Mouse (Mus musculus): ENCODE measurements around the gene Pros1.

Gene Pros1

DNA sequence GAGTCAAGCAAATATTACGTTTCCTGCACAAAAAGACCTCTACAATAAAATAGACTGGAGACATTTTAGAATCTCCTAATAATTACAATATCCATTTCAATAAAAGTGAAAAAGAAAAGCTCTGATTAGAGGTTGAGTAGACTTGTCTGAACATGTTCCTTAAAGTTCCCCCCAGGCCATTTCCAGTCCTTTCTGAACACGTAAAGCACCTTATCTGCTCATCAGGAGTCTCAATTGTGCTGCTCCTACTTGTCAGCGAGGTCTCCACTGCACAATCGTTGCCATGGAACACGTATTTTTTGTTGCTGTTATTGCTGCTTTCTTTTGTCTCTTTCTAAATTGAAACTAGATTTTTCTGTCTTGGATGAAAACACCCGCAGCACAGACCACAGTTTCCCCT is 7.3 kb downstream of the Pros1 start:
- no peak for DNase-seq

DNA sequence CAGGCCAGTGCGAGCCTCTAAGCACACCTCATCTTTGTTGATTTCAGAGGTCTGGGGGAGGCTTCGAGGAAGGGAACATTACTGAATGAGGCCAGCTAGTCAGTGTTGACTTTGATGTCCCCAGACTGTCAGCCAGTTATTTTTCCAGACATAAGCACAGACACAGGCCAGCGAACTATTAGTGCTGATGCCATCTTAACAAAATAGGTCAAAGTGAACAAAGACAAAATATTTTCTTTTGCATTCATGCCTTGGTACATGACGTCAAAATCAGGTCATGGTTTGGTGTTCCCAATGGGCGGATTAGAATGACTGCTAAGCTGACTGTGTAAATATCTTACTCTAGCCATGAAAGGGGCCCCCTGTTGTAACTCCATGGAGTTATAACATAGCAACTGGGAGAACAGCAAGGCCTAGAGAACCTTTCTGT is 18.6 kb downstream of the Pros1 start:
- DNase-seq: no peak

DNA sequence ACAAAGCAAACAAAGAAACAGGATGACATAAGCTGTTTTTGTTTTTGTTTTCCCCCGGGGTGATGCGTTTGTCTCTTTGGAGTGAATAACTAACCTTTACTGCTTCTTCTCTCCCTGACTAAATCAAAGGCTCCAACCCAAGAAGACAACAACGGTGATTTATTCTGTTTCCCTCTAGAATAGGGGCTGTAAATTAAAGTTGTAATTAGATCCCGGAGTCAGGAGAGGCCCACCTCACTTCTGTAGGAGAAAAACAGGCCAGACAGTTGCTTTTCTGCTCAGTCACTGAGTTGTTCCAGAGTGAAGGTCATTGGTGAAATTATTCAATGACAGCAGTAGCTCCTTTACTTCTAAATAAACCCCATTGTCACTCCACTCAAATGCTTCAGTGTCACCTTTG is 19.1 kb downstream of the Pros1 start:
- no peak for DNase-seq

DNA sequence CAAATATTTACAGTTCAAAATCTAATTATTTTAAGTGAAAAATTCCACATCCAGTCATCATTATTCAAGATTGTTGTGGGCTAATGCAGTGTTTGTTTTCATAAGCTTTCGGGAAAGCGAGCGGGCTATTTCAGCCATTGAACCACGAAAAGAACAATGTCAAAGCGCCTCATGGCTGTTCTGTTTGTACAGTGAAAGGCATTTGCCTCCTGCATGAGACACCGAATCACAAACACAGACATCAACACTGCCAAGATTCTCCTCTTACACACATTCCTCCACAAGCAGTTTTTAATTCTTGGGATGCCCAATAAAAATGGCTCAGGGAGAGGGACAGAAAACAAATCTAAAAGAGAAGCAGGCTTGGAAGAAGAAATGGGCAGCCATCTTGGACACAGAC is 20.0 kb downstream of the Pros1 start:
- no peak for DNase-seq

DNA sequence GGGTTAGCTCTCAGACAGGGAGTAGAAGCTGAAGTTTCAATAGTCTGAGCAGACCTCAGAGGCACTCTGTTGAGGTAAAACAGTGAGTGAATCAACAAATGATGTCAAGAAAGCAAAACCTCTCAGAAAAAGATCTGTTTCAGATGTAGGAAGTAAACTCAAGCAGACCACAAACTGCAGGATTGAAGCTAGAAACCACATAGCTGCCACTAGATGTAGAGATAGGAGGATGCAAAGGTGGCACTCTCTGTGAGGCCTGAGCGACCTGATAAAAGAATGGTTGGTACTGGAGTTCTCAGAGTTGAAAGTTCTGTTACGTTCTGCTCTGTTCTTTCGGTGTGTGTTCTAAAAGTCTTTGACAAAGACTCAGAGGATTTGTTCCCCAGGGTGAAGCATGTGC is 41.7 kb downstream of the Pros1 start:
- no peak for DNase-seq

DNA sequence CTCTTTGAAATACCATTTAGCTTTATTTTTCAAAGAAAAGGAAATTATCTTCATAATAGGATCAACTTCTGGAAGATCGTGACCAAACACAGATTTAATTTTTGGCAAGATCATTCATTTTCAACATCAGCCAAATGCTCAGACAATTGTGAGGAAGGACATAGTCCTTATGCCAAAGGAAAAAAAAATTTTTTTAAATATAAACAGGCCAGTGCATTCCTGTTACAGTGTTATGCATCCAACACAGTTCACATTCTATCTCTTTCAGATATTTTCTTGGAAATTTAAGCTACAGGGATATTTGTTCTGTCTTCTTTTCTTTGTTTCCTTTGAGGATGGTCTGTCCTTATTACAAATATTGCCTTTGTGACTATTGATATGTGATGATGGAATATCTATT is 57.3 kb downstream of the Pros1 start:
- no peak for DNase-seq

DNA sequence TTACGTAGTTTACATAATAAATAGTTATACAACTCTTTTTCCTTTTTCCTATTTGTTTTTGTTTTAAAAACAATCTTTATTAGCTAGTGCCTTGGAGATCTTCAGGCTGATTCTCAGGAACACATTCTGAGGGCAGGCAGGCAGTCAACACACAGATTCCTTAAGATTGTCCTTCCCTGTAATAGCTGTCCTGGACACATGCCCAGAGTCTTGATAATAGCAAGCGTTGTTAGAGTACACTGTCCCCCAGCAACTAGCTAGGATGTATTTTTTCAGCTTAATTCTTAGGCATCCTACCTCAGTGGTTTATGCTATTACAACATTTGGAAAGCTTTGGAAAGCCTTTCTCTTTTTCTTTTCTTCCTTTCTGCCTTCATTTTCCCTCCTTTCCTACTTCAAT is 58.1 kb downstream of the Pros1 start:
- DNase-seq: no peak

DNA sequence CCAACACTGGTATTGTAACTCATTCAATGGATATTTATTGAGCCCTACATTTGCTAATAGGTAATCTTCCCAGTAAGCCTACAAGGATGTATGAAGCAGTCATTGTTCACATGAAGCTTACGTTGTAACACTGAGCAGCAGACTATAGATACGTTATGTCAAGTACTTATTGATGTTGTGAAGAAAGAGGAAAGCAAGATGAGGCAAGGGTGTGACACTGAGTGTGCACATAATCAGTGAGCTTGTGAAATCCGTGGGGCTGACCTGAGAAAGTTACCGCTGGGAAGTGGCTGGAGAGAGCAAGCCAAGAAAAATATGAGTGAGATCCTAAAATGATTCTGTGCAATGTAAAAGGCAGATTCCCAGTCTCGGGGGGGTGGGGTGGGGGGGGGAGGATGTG is 61.4 kb downstream of the Pros1 start:
- no peak for DNase-seq

DNA sequence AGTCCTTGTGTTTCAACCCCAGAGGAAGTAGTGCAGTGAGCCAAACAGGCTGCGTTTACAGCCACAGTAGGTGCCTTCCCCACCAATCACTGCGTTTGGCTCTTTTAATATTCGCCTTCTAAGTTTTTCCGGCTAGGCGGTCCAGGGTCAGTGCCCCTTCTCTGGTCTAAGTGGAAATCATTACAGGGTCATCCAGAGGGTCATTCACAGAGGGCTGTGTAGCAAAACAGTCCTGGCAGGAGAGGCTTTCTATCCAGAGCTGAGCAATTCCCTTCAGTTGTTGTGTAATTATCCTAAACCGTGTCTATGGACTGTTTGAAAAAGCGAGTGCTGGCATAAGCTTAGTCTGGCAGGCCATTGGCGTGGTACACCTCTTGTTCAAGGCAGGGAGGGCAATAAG is 68.1 kb downstream of the Pros1 start:
- no peak for DNase-seq

DNA sequence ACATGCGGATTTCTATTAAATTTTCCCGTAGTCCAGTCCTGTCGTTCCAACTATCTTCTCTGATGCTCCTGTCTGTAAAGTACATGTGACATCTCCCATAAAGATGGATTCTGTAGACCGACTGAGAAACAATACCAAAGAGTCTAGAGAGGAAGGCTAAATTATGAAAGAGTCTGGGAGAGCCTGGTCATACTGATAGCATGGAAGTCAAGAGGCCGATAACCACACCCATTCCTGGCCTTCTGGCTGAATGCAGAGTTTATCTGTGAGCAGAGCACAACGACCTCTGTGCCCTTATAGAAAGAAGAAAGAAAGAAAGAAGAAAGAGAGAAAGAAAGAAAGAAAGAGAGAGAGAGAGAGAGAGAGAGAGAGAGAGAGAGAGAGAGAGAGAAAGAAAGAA is 77.2 kb downstream of the Pros1 start:
- no peak for DNase-seq

DNA sequence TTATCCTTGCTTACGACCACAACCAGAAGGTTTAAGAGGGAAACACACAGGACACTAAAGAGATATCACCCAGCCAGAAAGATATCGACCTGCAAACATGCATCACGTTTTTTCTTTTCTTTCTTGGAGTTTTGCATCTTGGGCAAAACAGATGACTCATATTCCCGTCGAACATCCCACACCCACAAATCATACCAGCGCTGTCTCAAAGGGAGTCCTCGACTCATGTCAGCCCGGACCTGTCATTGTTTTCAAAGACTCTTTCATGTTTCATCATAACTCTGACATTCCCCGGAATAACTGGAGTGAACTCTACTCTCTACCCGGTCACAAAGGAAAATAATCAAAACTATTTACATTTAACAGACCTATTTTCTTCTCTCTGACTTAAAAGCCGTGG is 82.2 kb downstream of the Pros1 start:
- no peak for DNase-seq

DNA sequence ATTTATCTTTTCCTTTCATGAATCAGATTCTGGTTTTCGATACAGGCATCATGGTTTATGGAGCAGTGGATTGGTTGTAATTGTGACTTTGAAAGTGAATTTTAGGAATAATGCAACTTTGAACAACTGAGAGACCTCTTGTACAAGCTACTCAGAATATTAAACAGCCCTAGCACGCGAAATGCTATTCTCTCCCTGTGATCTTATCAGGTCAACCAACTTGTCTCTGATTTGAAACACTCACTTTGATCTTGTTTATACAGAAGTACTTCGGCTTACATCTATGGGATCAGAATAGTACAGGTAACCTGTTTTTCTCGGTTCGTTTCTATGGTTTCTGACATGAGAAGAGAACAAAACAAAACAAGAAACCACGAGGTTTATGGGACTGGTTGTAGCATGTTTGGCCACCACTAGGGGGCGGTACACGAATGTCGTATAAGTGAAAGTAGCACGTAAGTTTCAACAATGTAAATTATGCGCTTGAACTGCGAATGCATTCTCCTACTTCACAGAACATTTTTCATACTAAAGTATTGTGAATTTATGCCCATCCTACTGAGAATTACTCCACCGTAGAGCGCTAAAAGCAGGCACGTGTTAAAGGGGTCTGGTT is 86.4 kb downstream of the Pros1 start:
- DNase-seq: peak; percentile 38

DNA sequence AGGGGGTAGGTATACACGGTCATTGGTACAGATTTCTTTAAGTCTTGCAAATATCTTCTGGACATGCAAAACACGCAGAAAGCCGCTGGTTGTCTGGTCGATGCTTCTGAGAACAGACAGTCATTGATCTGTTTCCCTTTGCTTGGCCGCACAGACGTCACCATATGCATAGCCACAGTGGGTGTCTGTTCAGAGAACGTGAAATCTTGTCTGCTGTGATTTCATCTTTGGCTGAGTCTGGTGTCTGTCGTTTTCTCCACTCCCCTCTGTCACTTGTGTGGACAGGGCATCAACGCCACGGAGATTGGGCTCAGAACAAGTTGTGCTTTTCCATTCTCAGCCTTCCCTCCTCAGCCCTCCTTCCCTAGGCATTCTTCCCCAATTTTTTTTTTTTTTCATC is 87.7 kb downstream of the Pros1 start:
- peak; percentile 10 for DNase-seq

DNA sequence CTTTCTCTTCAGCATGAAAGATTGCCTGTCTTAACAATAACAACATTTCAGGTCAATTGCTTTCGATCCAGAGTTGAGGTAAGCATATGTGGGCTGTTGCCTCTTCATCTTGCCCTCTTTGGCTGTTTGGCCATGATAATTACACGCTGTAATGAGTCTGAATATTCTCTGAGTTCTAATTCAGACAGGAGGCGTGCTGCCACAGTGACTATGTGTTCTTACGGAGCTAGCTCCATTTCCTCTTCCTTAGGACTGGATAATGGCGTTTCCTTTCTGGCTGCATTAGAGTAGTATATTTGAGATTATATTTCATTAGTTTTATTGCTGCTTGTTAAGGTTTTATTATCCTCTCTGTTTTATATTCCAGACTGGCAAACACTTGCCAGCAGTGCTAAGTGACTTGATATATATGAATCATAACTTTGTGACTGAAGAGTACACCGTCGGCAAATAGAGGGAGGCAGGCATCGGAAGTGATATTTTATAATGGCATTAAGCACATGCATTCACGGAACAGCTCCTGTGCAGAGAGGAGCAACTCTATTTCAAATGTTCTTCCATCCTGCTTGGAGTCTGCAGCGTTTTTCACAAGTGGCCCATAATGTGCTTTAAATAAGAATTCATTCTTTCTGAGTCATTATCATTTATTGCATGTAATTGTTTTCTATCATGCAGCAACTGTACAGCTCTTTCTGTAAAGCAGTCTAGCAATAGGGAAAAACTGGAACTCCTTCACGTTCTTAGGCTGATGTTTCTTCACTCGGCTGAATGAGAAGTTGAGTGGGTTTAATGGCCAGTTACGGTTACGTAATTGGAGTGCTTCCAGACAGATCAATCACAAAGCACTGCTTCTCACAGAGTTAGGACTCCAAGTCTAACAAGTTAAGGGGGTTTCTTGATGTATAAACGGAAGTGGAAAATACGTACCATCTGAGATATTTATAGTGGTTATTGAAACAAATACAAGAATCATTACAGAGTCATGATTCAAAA is 88.6 kb downstream of the Pros1 start:
- DNase-seq: no peak

DNA sequence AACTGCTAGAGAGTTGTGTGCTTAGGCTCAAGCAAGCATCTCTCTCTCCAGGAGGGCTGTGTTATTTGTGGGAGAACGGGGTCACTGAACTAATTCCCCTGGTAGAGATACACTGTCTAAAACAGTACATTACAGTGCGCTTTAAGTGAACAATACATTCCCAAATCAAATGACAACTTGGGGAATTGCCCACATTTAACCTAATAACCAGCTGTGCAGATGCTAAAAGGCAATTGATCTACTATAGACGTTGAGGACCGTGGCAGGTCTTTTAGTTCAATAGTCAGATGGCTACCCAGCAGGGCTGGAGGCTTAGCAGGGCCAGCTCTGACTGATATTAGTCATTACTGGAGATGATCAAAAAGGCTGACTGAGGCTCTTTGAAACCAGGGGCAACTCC is 104.4 kb downstream of the Pros1 start:
- no peak for DNase-seq

DNA sequence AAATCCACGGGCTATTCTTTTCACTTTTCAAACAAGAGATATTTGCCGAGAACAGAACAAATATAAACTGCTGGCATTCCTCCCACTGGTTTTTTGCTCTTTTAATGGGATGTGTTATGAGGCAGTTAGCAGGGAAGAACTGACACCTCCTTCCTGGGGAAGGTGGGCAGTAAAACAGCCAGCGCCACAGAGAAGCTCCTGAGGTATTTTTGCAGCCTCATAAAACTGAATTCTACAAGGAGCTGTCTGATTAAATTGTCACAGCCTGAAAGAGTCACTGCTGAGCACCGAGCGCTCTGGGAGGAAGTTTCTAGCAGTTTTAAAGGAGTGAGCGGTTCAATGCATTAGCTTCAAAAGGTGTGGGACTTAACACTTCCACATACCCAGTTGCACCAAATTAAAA is 110.3 kb downstream of the Pros1 start:
- DNase-seq: no peak

DNA sequence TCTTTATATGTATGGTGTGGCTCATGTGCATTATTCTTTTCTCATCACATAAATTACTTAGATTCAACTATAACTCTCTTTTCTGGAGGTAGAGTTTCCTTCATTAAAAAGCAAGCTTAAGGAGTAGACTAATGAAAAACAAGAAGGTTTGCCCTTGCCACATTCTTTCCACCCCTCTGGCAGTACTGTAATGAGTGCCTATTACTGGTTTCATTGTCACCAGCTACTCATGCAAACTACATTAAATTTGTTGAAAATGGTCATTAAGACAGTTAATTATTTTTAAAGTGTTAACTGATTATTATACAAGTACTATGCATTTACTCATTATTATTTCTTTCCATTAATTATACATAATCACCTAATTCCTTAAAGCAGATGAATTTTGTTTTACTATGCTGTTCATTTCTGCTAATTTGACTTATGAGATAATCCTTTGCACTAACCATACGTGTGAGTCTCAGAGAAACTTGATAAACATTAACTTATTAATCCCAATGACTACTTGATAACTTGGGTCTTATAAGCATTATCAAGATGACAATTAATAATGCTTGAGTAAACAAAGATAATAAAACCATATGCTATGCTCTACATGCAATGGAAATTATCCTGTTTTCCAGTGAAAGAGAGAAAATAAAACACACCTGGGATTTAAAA is 117.7 kb downstream of the Pros1 start:
- no peak for DNase-seq

DNA sequence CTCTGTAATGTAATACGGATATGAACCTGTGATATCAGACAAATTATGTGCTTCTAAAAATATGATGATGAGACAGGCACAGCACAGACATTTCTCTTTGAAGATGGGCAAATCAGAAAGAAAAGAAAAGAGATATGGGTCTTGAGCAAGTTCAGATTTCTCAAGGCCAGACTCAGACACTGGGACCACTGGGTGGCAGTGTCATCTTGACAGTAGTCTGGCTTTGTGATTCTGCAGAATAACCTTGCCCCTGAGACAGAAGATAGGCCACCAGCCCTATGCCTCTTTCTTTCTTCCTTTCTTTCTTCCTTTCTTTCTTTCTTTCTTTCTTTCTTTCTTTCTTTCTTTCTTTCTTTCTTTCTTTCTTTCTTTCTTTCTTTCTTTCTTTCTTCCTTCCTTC is 120.8 kb downstream of the Pros1 start:
- peak; percentile 28 for DNase-seq

All from cerebellum, adult 9-11 months (tissue).